Mouse (Mus musculus) hindbrain, embryonic 12.5 days (tissue): Measurements from ENCODE around the gene Foxa1. TPM values are rescaled to one million over a fixed set of nuclear protein-coding genes. Genes with fewer than 3 reads are reported as not detected.

ENCODE experiments used
- ATAC-seq: fragments of 200-750 bp; cut with Nextera tagmentation; 2 replicates; pipeline ENCODE4 v1.8.0; 2017; ENCODE audit warnings: moderate TSS enrichment; ENCODE audit not compliant: low FRiP score
- H3K27ac ChIP-seq: fragments of 300-500 bp; sonication (generic); 2 replicates; pipeline ENCODE4 v1.5.1; 2016; ENCODE audit warnings: mild to moderate bottlenecking
- H3K27me3 ChIP-seq: fragments of 300-500 bp; sonication (generic); 2 replicates; pipeline ENCODE4 v1.6.1; 2016; ENCODE audit warnings: mild to moderate bottlenecking
- H3K36me3 ChIP-seq: fragments of 300-500 bp; sonication (generic); 2 replicates; pipeline ENCODE4 v1.6.1; 2016; ENCODE audit warnings: mild to moderate bottlenecking
- H3K4me1 ChIP-seq: fragments of 300-500 bp; sonication (generic); 2 replicates; pipeline ENCODE4 v1.6.1; 2016
- H3K4me2 ChIP-seq: fragments of 300-500 bp; sonication (generic); replicated peaks from 2 replicates; pipeline ENCODE4 v1.6.1; 2016; ENCODE audit warnings: mild to moderate bottlenecking
- H3K4me3 ChIP-seq: fragments of 300-500 bp; sonication (generic); 2 replicates; pipeline ENCODE4 v1.5.1; 2016; ENCODE audit warnings: mild to moderate bottlenecking
- H3K9ac ChIP-seq: fragments of 300-500 bp; sonication (generic); 2 replicates; pipeline ENCODE4 v1.6.1; 2016; ENCODE audit warnings: mild to moderate bottlenecking, moderate library complexity
- H3K9me3 ChIP-seq: fragments of 300-500 bp; sonication (generic); replicated peaks from 2 replicates; pipeline ENCODE4 v1.6.1; 2016; ENCODE audit warnings: mild to moderate bottlenecking
- WGBS: fragments of 180-500 bp; shearing (Covaris S2); methylation state at CpG from one replicate; pipeline ENCODE4 v1.1.7; 2016; 5-methylcytosine and 5-hydroxymethylcytosine counted together
- polyA plus RNA-seq: library from polyadenylated mRNA; unstranded; fragments of >200 nt; fragmentation: Nextera tagmentation; extraction: Ambion mirVana; gene quantifications from 2 replicates; pipeline ENCODE4 v1.2.1, GENCODE M21; 2016

Foxa1 gene
- polyA plus RNA-seq, 1 experiment from 2014 or later: 3.0 TPM

GRCm38 (mm10) chr12:57509726-57510125, 37.0 kb downstream of the Foxa1 start:
- H3K36me3 ChIP-seq: no peaks in the 10 kb centered on the region
- no peak overlapping the region for H3K4me2 ChIP-seq
- H3K4me3 ChIP-seq: no peak overlapping the region
- H3K27ac ChIP-seq: no peak overlapping the region
- H3K9me3 ChIP-seq: no peaks in the 10 kb centered on the region
- H3K9ac ChIP-seq: no peak overlapping the region
- no peaks in the 10 kb centered on the region for H3K27me3 ChIP-seq
- no peaks in the 10 kb centered on the region for H3K4me1 ChIP-seq
- ATAC-seq: no peak
- WGBS: 84% methylated on average over 4 of the region's 4 CpGs

DNA sequence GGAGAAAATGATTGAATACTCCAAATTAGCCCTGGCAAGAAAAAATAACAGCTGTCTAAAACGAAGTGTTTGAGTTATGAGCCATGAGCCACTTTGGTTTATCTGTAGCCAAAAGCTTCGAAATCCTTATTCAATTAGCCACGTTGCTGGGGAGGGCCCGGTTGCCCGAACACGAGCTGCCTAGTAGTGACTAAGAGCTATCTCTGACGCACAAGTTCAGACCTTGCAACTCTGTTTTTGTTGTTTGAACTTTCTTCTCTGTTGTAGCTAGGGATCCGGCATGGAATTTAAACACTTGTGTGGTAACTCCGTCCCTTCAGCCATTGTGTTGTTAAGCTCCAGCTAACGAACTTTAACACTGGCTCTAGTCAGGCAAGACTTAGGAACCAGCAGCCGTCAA, 37.8 kb downstream of the Foxa1 start:
- Histone ChIP-seq H3K36me3 (no peaks in the 10 kb centered on the region), H3K4me3 (no peak overlapping the region), H3K9me3 (no peaks in the 10 kb centered on the region), H3K27ac (no peak overlapping the region), H3K27me3 (no peaks in the 10 kb centered on the region), H3K9ac (no peak overlapping the region), H3K4me2 (no peak overlapping the region), H3K4me1 (no peaks in the 10 kb centered on the region)
- ATAC-seq: no peak
- WGBS: 52% methylated on average over 11 of the region's 11 CpGs

- Histone ChIP-seq H3K36me3 (no peaks in the 10 kb centered on the region), H3K9me3 (no peaks in the 10 kb centered on the region), H3K27ac (no peak overlapping the region), H3K4me3 (no peak overlapping the region), H3K27me3 (no peaks in the 10 kb centered on the region), H3K9ac (no peak overlapping the region), H3K4me2 (no peak overlapping the region), H3K4me1 (no peaks in the 10 kb centered on the region)
- ATAC-seq: no peak
- WGBS: 72% methylated on average over 7 of the region's 7 CpGs
Measured at GRCm38 (mm10) chr12:57505329-57505728, 41.4 kb downstream of the Foxa1 start.

DNA sequence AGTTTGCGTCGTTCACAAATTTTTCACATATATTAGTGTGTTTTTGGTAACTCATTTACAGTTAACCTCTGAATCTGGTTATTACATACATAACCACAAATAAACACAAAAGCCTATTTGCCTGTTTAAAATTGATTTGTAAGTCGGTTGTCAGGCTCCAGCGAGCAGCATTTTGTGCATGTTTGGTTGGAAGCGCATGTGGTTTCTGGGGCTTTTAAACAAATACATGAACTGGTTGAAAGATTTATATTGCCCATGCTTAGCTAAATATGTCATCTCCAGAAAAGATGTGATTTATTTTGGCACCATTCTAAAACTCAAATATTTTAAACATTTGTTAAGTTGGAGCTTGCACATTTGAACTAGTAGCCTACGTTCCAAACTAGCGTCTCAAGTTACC, 46.5 kb downstream of the Foxa1 start:
- Histone ChIP-seq H3K27me3 (no peaks in the 10 kb centered on the region), H3K36me3 (no peaks in the 10 kb centered on the region), H3K9me3 (no peaks in the 10 kb centered on the region), H3K27ac (no peak overlapping the region), H3K4me2 (no peak overlapping the region), H3K4me1 (no peaks in the 10 kb centered on the region), H3K9ac (no peak overlapping the region), H3K4me3 (no peak overlapping the region)
- WGBS: 82% methylated on average over 7 of the region's 7 CpGs
- no peak for ATAC-seq

DNA sequence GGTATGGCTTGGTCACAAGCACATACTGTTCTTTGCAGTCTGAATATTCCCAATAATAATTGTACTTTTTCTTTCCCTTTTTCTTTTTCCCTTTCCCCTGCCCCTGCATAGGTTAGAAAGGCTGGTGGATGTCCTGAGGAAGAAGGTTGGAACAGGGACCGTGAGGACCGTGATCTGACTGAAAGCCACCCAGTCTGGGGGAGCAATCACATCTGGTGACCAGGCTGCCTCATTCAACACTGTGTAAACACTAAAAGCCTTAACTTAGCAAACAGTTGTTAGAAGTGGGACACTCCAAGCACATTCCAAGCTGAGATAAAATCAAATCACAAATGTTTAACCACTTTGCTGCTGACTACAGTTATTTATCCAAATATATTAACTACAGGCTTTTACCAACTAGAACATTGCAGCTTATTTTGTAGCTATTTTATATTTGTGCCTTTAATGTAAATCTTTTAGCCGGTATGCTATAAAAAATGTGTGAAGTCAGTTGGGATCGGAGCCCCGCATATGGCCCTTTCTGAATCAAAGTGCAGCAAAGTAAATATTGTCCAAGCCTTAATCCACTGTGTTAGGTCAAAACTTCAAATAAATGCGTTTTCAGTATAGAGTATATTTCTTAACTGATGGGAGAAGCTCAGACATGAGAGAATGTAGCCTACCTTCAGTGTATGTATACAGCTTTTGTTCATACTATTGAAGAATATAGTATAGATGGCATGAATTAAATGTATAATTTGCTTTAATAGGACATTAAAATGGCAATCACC, 50.2 kb downstream of the Foxa1 start:
- Histone ChIP-seq H3K4me1 (no peaks in the 10 kb centered on the region), H3K9ac (no peak overlapping the region), H3K4me3 (no peak overlapping the region), H3K9me3 (no peaks in the 10 kb centered on the region), H3K27ac (no peak overlapping the region), H3K36me3 (no peaks in the 10 kb centered on the region), H3K27me3 (no peaks in the 10 kb centered on the region), H3K4me2 (no peak overlapping the region)
- WGBS: 65% methylated on average over 6 of the region's 6 CpGs
- ATAC-seq: no peak

Other genes with a start within 250 kb of the Foxa1 start
- 1.6 and 1.9 TPM in 2 replicates for gene Ttc6, start 17.2 kb upstream of the Foxa1 start, polyA plus RNA-seq